Mouse (Mus musculus) v-Abl transformed pro-B cells (cell line): ENCODE results near the gene Csrnp1.

Experiments used
- in situ Hi-C, 2 experiments: fragments of 400-800 bp; cut with MboI; formaldehyde crosslinking; loops; one replicate each; pipeline ENCODE4 v1.15.1; 2025; ENCODE audit not compliant: unreplicated experiment in 2 of 2

Gene Csrnp1

DNA sequence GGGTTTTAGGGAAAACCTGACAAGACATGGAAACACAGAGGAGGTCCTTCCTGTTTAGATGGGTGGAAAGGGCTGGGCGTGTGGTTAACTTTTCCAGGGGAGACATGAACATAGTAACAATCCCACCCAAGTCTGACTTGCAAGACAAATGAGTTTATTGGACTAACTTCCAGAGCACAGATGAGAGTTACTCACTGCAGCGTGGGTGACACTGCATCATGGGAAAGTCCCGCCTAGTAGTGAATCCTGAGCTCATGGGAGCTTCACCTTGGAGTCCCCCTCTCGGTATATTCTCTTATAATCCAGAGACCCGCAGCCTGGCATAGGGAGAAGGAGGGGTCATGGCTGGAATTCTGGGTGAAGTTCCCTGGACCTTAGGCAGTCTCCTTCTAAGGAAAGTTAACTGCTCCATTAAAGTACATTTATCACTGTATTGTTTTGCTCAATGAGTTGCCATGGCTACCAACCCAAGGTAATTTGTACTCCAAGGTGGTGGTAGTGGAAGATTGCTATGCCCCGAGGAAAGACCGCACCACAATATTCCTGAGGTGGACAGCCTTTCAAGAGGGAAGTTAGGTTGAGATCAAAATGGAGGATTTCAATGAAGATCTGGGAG, 24.9 kb upstream of the Csrnp1 start:
- in situ Hi-C loops = no loop called here

DNA sequence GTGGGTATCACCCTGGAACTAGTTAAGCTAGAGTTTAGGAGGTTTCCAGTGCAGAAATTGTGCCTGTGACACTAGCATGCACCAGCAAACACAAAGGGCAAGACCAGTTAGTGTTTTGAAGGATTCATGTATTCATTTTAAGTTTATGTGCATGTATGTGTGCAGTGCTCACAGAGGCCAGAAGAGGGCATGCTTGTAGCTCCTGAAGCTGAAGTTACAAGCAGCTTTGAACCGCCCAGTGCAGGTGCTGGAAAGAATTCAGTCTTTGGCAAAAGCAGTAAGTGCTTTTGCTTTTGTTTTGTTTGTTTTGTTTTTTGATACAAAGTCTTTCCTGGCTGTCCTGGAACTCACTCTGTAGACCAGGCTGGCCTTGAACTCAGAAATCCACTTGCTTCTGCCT, 23.4 kb upstream of the Csrnp1 start:
- in situ Hi-C loops = no loop called here

DNA sequence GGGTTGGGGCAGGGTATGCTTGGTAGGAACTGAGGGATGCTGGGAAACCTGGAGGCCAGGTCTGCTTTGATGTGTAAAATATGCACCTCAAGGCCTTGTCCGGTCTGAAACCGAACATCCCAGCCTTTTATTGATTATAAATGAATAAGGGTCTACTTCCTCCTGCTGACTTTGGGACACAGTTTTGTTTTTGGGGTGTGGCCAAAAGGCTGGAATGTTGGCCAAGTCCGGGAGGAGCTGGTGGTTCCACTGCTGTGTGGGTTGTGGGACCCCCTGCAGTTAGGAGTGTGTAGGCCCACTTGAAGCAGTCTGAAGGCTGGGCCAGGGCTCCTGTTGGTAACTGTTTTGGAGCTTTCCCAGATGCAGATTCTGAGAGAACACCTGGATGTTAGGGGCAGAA, 21.5 kb upstream of the Csrnp1 start:
- in situ Hi-C loops = no loop called here

DNA sequence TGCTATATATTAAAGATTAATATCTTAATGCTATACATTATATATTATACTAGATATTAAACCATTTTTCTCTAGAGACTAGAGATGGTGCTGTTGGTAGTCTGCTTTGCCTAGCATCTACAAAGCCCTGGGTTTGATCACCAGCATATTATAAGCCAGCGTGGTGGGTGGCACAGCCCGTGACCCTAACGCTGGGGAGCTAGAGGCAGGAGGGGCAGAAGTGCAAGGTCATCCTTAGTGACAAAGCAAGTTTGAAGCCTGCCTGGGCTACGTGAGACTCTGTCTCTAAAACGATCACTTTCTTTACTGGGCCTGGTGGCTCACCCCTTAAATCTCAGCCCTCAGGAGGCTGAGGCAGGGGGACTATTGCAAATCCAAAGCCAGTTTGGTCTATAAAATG, 18.4 kb upstream of the Csrnp1 start:
- in situ Hi-C loops = no loop called here

DNA sequence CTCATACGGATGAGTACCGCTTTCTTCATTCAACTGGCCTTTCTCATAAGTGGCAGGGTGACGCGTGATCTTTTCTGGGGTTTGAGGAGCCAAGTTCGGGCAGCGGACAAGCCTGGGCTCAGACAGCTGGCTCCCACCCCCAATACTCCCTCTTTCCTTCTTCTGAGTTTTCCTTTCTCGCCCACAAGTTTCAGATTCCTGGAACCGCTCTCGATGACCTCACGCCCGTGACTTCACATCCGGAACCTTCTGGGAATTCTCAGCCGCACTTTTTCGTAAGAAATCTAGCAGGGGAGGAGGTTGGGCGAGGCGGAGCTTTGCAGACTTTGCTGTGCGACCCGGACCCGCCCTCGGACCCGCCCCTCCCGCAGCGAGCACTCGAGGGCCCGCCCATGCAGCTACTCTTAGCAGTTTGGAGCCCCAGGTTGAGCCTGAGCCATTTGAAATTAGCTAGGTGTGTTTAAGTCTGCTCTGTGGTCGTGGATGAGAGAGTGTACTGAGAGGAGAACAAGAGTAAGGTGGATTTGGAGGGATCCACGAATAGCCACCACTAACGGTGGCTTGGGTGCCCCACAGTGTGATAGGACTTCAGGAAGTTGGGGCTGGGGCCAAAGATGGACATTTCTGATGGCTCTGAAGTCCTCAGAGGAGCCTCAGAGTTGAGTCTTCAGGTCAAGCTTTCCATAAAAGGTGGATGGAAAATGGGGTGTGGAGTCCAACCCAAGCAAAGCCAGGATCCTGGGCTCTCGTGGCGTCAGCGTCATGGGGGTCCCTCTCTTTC, 17.7 kb upstream of the Csrnp1 start:
- in situ Hi-C loops = no loop called here

DNA sequence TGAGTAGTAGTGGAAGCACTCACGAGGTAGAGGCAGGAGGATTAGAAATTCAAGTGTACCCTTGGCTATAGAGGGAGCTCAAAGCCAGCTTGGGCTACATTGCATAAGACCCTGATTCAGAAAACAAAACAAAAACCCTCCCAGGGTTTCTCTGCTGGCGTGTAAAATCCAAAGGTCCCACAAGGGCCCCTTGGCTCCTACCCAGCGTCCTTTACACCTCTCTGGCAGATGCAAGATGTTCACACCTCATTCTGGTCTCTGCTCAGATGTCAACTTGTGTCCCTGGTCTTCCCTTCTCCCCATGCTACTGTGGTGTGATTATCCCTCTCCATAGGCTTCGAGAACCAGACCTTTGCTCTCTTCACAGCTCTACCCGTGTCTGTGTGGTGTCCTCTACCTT, 16.3 kb upstream of the Csrnp1 start:
- in situ Hi-C loops = no loop called here

DNA sequence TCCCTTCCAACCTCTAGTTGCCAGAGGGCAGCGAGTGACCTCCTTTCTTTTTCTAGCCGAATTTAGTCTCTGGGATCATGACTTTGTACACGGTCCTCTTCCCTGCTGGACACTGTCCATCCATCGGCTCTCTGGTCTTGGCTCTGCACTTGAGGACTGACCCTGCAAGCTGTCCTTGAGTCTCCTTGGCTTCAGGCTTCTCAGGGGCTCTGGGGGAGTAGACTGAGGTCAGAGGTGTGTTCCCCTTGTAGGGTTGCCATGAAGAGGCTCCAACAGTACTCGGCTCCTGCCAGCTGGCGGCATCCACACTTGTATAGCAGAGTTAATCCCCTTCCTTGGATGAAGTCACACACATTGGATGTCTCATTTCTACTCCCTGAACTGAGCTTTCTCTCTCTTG, 15.2 kb upstream of the Csrnp1 start:
- in situ Hi-C loops = loop anchor here (25.0 kb wide), 3 partner anchors 1288 to 1888 kb away; partner anchors contain the start of genes Ackr2 (in 1 of the 2), Trak1 (in 1 of the 2) and Ulk4 (in 1 of the 2)

DNA sequence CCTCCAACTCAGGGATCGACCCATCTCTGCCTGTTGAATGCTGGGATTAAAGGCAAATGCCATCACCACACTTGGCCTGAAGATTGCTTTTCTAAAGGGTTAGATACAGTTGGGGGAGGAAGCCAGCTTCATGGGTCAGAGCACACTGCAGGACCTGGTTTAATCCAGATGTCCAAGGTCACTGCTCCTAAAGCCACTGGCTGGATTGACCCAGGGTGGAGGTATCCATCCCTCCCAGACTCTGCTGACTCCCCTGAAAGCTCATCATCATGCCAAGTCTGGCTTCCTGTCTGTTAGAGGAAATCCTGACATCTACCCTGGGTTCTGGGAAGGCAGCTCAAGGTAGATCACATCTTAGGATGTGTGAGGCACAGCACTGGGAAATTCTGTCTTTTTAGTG, 14.3 kb upstream of the Csrnp1 start:
- in situ Hi-C loops = loop anchor here (25.0 kb wide), 3 partner anchors 1289 to 1889 kb away; partner anchors contain the start of genes Ackr2 (in 1 of the 2), Trak1 (in 1 of the 2) and Ulk4 (in 1 of the 2)

DNA sequence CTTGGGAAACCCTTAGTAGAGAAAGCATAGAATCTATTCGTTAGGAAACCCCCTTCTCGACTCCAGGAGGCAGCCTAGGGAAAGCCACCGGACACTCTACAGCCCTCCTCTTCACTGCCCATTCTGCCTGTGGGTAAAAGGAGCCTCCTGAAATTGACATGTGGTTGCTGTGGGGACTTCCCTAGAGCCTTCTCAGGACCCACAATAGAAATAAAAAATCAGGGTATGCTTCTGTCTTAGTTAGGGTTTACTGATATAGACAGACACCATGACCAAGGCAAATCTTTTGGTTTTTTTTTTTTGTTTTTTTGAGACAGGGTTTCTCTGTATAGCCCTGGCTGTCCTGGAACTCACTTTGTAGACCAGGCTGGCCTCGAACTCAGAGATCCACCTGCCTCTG, 11.6 kb upstream of the Csrnp1 start:
- in situ Hi-C loops = loop anchor here (25.0 kb wide), 3 partner anchors 1291 to 1891 kb away; partner anchors contain the start of genes Ackr2 (in 1 of the 2), Trak1 (in 1 of the 2) and Ulk4 (in 1 of the 2)

DNA sequence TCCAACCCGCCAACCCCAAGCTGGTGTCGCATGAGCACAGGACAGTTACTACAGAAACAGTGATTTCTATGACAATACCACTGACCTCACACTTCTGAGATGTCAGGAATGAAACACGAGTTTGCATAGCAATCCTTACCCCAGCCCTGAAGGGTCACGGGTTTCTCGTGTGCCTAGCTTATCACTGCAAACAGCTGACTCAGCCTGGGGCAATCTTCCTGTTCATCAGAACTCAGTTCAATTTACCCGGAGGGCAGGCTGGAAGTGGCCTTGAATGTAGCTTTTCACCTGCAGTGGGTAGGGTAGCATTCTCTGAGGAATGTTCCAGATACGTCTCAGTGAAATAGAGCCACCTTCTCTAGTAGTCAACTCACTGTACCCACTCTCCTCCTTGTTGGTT, 9.7 kb upstream of the Csrnp1 start:
- in situ Hi-C loops = loop anchor here (25.0 kb wide), 3 partner anchors 1293 to 1893 kb away; partner anchors contain the start of genes Ackr2 (in 1 of the 2), Trak1 (in 1 of the 2) and Ulk4 (in 1 of the 2)

DNA sequence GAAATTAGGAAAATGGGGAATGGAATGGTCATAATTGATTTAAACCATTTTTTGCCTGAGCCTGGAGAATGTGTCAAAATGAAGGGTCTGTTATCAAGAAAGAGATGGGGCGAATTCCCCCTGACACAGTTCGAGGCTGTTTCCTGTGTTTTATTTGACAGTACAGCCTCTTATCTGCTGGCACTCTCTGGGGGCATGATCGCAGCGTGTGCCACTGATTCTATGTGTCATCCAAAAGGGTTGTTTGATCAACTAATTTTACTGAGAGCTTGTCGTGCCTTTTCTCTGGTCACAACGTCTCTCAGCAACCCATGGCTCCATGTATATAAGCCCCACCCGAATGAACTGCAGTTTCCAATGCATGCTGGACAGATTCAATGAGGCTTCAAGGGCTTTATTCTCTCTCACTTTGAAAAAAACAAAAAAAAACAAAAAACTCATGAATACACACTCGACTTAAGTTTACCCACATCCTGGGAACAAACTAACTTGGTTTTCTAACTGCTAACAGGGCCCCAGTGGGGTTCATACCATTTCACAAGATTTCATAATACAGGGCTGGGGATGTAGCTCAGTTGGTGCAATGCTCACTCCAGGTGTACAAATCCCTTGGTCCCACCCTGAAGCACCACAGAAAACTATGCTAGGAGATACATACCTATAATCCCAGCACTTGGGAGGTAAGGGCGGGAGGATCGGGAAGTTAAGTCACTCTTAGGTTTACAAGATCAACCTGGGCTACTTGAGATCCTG, 8.8 kb upstream of the Csrnp1 start:
- in situ Hi-C loops = loop anchor here (25.0 kb wide), 3 partner anchors 1294 to 1894 kb away; partner anchors contain the start of genes Ackr2 (in 1 of the 2), Trak1 (in 1 of the 2) and Ulk4 (in 1 of the 2)

DNA sequence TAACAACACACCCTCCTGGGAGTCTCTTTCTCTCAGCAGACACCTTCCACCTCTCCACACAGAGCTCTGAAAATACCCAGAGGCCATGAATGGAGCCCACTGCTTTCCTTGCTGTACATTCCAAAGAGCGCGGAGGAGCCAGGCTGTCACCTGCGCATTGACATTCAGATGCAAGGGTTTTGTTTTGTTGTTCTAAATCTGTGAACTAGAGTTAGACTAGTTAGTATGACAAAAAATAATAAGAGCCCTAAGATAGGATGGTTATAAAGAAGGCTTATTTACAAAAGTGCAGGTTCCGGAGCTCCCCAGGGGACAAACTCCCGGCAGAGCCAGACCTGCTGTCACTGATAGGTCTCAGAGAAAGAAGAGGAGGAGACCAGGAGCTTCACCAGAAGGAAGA, 6.9 kb upstream of the Csrnp1 start:
- in situ Hi-C loops = loop anchor here (25.0 kb wide), 3 partner anchors 1296 to 1896 kb away; partner anchors contain the start of genes Ackr2 (in 1 of the 2), Trak1 (in 1 of the 2) and Ulk4 (in 1 of the 2)

DNA sequence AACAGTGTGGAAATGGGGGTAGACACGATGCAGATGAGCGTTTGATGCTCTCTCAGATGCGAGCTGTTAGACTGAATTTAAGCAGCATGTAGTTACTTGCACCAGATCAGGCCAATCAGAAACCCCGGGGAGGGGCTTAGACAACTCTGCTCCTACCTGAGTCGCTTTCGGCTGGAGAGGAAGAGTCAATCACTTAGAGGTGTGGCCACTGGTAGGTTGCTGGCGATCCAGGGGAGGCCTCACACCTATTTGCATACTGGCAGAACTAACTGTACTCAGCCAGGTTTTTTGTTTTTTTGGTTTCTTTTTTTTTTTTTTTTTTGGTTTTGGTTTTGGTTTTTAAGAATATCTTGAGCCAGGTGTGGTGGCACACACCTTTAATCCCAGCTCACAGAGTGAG, 3.8 kb upstream of the Csrnp1 start:
- in situ Hi-C loops = loop anchor here (25.0 kb wide), 3 partner anchors 1299 to 1899 kb away; partner anchors contain the start of genes Ackr2 (in 1 of the 2), Trak1 (in 1 of the 2) and Ulk4 (in 1 of the 2)

DNA sequence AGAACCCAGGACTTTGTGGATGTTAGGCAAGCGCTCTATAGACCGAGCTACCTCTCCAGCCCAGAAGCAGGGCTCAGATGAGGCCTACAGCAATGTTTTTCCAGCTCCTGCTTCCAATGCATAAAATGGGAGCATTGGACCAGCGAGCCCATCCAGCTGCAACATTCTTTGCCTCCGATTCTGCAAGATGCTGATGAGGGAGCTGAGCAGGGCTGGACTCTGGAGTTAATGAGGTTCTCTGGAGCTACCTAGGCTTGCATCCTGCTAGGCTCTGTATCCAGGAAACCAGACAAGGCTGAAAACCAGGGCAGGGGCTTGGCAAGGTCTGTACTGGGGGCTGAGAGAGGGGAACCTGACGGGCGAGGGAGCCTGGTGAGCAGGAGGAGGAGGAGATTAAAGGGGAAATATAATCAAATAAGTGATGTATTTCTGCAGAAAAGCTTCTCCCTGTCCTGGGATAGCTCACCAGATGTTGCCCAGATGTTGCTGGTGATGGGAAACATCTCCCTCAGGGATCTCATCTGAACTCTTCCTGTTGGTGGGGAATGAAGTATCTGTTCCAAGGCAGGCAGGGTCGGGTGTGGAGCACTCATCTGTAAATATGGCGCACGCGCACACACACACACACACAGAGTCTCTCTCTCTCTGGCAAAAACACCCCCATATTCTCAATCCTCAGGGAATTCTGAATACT, 1.6 kb upstream of the Csrnp1 start:
- in situ Hi-C loops = loop anchor here (25.0 kb wide), 3 partner anchors 1301 to 1901 kb away; partner anchors contain the start of genes Ackr2 (in 1 of the 2), Trak1 (in 1 of the 2) and Ulk4 (in 1 of the 2)

DNA sequence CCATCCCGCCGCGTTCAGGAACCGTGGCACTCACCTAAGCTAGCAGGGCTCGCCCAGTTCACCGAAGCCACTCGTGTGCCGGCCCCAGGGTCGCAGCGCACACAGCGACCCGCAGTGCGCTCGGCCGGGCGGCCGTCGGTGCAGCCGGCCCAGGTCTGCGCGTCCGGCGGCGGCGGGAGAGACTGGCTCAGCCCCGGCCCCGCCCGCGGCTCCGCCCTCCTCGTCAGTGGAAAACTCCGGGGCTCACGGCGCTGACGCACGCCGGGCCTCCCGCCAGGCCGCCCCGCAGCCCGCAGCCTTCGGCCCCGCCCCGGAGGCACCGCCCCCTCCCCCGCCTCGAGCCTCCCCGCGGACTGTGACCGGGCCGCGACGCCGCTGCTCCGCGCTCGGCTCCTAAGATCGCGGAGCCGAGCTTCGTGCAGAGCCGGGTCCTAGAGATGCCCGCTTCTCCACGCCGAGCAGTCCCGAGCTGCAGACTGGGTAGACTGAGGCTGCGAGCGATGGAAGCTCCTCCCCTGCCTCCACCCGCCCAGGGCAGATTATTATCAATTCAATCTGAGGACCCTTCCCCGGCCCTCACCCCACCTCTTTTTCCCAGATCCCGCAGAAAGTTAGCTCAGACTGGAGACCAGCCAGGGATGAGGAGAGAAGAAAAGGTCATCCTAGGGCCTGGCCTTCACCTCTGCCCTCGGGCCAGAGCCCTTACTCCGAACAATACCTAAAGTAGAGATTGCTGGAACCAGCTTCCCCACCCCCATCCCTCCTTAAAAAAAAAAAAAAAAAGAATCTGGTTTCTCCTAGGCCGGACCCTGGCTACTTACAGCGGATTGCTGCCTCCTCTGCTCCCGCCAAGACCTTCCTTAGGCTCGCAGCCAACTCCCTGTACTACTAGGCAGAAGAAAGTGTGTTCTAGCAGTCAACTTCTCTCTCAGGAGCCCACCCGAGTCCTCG, 598 bp downstream of the Csrnp1 start:
- in situ Hi-C loops = loop anchor here (25.0 kb wide), 3 partner anchors 1303 to 1903 kb away; partner anchors contain the start of genes Ackr2 (in 1 of the 2), Trak1 (in 1 of the 2) and Ulk4 (in 1 of the 2)

DNA sequence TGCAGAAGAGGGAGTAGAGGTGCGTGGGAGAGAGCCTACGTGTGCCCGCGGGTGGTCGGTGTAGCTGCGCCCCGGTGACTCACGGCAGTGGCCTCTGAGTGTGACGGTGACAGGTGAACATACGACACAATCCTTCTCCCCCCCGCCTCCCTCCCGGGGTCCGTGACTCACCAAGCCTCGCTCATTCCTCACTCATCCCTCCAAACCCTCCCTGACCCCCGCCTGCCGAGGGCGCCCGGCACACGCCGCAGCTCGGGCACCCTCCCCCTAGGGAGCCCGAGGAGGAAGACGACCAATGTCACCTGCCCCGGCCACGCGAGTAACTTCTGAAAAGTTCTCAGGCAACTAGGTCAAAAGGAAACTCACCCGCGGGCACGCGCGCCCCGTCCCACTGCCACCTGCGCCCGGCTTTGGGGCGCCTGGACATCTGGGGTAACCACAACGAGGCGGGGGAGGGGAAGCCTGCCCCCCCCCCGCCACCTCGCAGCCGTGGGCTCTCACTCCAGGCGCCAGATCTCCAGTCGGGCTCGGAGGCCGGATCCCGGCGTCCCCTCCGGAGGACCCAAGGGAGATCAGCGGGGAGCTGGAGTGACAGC, 1.4 kb downstream of the Csrnp1 start:
- in situ Hi-C loops = loop anchor here (25.0 kb wide), 3 partner anchors 1304 to 1904 kb away; partner anchors contain the start of genes Ackr2 (in 1 of the 2), Trak1 (in 1 of the 2) and Ulk4 (in 1 of the 2)

DNA sequence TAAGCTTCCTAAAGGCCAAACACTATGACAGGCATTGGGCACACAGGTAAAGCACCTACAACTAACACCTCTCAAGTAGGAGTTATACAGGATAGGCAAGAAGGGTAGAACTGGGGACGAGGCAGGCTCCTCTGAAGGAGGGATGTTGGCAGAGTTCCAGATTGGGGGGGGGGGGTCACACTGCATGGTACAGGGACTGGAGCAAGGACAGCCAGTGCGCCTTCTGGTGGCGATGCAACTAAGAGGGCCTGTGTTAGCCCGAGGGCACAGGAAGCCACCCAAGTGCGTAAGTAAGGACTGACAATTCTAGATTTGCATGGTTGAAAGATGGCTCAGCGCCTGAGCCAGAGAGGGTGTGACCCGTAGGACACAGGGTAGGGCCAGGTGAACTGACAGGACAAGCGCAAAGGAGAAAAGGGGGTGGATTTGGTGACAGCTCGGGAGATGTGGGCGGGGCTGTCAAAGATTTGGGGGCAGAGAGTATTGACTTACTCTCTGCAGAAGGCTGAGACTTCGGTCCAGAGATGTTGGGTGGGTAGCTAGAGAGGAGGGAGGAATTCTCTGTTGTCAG, 2.1 kb downstream of the Csrnp1 start:
- in situ Hi-C loops = loop anchor here (25.0 kb wide), 3 partner anchors 1305 to 1905 kb away; partner anchors contain the start of genes Ackr2 (in 1 of the 2), Trak1 (in 1 of the 2) and Ulk4 (in 1 of the 2)
